Mouse (Mus musculus): ENCODE measurements around the gene Dbt. TPM values are rescaled to one million over a fixed set of nuclear protein-coding genes. Genes with fewer than 3 reads are reported as not detected.

The Dbt gene
- 15.0 and 17.4 TPM in 2 replicates for polyA plus RNA-seq (2015; fragmentation: Nextera tagmentation; extraction: Ambion mirVana)

DNA sequence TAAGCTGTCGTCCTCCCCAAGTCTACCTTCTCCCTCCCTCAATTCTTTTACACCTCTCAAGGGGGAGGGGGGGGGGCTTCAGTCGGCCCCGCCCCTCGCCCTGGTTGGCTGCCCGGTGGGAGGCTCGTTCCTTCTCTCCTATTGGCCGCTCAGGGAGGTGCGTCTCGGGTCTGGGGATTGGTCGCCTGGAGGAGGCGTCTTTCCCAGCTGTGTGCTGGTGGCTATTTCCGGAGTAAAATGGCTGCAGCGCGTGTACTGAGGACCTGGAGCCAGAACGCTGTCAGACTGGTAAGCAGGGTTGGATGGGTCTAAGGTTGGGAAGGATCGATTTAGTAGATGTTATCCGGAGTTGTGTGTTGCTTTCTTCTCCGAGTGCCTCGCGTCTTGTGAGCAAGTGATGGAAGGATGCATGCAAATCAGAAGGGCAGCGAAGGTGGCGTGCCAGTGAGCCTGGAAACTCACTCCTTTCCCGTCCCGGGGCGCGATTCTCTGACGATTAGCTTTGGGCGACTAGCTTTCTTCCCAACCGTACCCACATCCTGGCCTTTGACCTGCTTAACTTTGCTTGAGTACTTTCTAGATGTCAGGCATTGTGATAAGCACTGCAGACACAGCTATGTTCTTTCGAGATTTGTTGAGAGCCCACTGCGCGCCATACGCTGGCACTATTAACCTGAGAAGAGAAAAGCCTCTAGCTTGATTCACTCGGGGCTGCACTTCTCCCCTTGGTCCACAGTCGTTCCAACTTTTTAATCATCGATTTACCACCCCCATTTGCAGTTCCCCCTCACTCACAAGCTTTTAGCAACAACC, at the start of gene Dbt:
Gene Dbt, plus strand, starts transcription at position 167 of the 813 bp plus-strand sequence.
- TF ChIP-seq EP300 (IDR thresholded peaks at IDR 0.05; ENCODE audit: low read depth) (peak; percentile 78; the same call in 1 of the 2 replicates), CTCF (IDR thresholded peaks at IDR 0.05; ENCODE audit: low read depth) (no peak)
- peak within 1 kb of the TSS; percentile 69 for H3K4me3 ChIP-seq (ENCODE audit: low read depth, low read length)
- peak; percentile 87 for DNase-seq
- peak; percentile 88 for ATAC-seq
- peak within 1 kb of the TSS; percentile 74 for H3K9ac ChIP-seq (replicated peaks)
- peak within 1 kb of the TSS; percentile 91 for H3K27ac ChIP-seq (ENCODE audit: low read depth)
- H3K36me3 ChIP-seq (replicated peaks; ENCODE audit: insufficient read depth, low read length) = no peaks in the 10 kb centered on the region
- WGBS (ENCODE audit: insufficient replicate concordance) = 2% methylated on average over 36 of the region's 36 CpGs
- H3K9me3 ChIP-seq (ENCODE audit: low read length) = no peaks in the 10 kb centered on the region
- peak within 1 kb of the TSS; percentile 83 for H3K4me2 ChIP-seq (ENCODE audit: low read depth, low read length)
- H3K27me3 ChIP-seq (ENCODE audit: insufficient read depth, low read length) = no peaks in the 10 kb centered on the region
- H3K4me1 ChIP-seq (ENCODE audit: insufficient read depth) = peaks cover 21% of the 10 kb centered on the region; the same call in 1 of the 2 replicates

DNA sequence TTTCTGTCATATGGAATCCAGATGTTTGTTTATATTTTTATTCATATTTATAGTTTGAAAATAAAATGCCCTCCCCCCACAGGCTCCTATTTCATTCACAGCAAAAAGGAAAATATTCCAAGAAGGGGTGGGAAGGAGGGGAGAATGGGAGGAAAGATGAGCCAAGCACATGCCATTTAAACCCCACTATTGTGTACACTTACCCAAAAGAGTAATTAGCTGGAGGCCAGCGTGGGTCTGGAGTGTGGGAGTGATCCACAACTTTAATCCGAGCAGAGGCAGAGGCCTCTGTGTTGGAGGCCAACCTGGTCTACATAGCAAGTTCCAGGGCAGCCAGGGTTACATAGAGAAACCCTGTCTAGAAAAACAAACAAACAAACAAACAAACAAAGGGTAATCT, 48.6 kb upstream of the Dbt start:
- Histone ChIP-seq H3K4me2 (ENCODE audit: low read depth, low read length) (no peak overlapping the region), H3K27ac (ENCODE audit: low read depth) (no peak overlapping the region), H3K4me1 (ENCODE audit: insufficient read depth) (no peaks in the 10 kb centered on the region), H3K9ac (replicated peaks) (no peak overlapping the region), H3K27me3 (ENCODE audit: insufficient read depth, low read length) (no peaks in the 10 kb centered on the region), H3K36me3 (replicated peaks; ENCODE audit: insufficient read depth, low read length) (no peaks in the 10 kb centered on the region), H3K9me3 (ENCODE audit: low read length) (no peaks in the 10 kb centered on the region), H3K4me3 (ENCODE audit: low read depth, low read length) (no peak overlapping the region)
- no peak for ATAC-seq
- 66% methylated on average over 2 of the region's 2 CpGs for WGBS (ENCODE audit: insufficient replicate concordance)
- no peak for DNase-seq
- TF ChIP-seq CTCF (IDR thresholded peaks at IDR 0.05; ENCODE audit: low read depth) (no peak), EP300 (IDR thresholded peaks at IDR 0.05; ENCODE audit: low read depth) (no peak)

DNA sequence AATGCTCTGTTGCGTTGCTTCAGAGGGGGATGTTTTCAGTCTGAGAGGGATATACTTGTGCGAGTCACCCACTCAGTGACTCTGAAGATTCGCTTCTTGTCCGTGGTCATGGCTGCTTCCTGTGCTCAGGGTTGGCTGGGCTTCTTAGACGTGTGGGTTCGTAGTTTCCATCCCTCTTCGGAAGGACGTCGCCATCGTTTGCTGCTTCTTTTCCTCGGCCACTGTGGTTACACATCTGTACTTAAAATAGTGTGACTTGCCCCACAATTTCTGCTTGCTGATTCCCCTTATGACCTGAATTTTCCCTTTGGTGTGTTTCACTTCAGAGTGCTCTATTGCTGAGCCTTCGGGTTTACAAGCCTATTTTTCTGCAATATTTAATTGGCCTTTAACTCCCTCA, 47.2 kb upstream of the Dbt start:
- DNase-seq (no peak), ATAC-seq (no peak)
- Histone ChIP-seq H3K4me1 (ENCODE audit: insufficient read depth) (no peaks in the 10 kb centered on the region), H3K4me2 (ENCODE audit: low read depth, low read length) (no peak overlapping the region), H3K4me3 (ENCODE audit: low read depth, low read length) (no peak overlapping the region), H3K27ac (ENCODE audit: low read depth) (no peak overlapping the region), H3K9ac (replicated peaks) (no peak overlapping the region), H3K27me3 (ENCODE audit: insufficient read depth, low read length) (no peaks in the 10 kb centered on the region), H3K36me3 (replicated peaks; ENCODE audit: insufficient read depth, low read length) (no peaks in the 10 kb centered on the region), H3K9me3 (ENCODE audit: low read length) (no peaks in the 10 kb centered on the region)
- TF ChIP-seq CTCF (IDR thresholded peaks at IDR 0.05; ENCODE audit: low read depth) (no peak), EP300 (IDR thresholded peaks at IDR 0.05; ENCODE audit: low read depth) (no peak)
- WGBS (ENCODE audit: insufficient replicate concordance) = 41% methylated on average over 12 of the region's 12 CpGs

DNA sequence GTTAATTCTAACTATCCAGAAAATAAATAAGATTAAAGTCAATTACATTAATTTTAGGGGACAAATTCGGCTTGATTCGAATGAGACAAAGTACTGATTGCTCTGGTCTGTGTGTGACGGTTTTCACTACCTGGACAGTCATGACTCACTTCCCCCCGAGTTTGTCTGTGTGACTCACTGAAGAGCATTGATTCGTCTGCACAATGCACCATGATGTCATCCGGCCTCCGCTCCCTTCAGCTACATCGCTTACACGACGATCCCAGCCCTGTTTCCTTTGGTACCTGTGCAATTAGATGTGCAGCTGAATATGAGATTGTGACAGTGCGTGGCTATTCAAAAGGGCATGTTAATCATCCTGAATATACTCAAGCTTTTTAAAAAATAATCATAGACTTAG, 38.3 kb upstream of the Dbt start:
- Histone ChIP-seq H3K36me3 (replicated peaks; ENCODE audit: insufficient read depth, low read length) (no peaks in the 10 kb centered on the region), H3K4me2 (ENCODE audit: low read depth, low read length) (no peak overlapping the region), H3K9ac (replicated peaks) (no peak overlapping the region), H3K4me1 (ENCODE audit: insufficient read depth) (no peaks in the 10 kb centered on the region), H3K4me3 (ENCODE audit: low read depth, low read length) (no peak overlapping the region), H3K27me3 (ENCODE audit: insufficient read depth, low read length) (no peaks in the 10 kb centered on the region), H3K27ac (ENCODE audit: low read depth) (no peak overlapping the region), H3K9me3 (ENCODE audit: low read length) (no peaks in the 10 kb centered on the region)
- WGBS (ENCODE audit: insufficient replicate concordance) = 57% methylated on average over 11 of the region's 11 CpGs
- no peak for ATAC-seq
- no peak for TF ChIP-seq EP300 (IDR thresholded peaks at IDR 0.05; ENCODE audit: low read depth)
- no peak for DNase-seq

DNA sequence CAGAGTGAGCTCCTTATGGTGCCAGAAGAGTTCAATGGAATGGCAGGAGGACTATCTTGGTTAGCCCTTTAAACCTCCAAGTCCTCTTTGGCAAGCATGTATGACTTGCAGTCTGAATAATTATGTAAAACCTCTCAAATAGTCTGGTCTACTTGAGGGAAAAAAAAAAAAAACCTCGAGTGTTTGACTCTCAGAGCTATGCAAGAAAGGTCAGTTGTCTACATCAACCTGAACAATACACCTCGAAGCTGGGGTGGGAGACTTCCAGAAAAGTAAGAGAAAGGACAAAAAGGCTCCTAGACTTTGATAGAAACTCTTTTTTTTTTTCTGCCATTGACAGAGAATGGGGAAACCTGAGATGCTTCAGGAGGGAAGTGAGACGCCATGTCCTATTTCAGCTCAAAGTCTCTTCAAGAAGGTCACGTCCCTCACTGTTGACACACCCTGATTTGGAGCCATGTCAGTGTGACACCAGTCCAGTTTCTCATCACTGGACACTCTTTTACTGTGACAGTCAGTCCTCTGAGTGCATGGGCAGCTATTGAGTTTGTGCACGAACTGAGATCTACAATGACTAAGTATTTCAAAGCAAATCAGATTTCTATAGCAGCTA, 36.1 kb upstream of the Dbt start:
- Histone ChIP-seq H3K4me2 (ENCODE audit: low read depth, low read length) (no peak overlapping the region), H3K4me1 (ENCODE audit: insufficient read depth) (no peaks in the 10 kb centered on the region), H3K4me3 (ENCODE audit: low read depth, low read length) (no peak overlapping the region), H3K9ac (replicated peaks) (no peak overlapping the region), H3K27me3 (ENCODE audit: insufficient read depth, low read length) (no peaks in the 10 kb centered on the region), H3K27ac (ENCODE audit: low read depth) (no peak overlapping the region), H3K36me3 (replicated peaks; ENCODE audit: insufficient read depth, low read length) (no peaks in the 10 kb centered on the region), H3K9me3 (ENCODE audit: low read length) (no peaks in the 10 kb centered on the region)
- 52% methylated on average over 5 of the region's 5 CpGs for WGBS (ENCODE audit: insufficient replicate concordance)
- ATAC-seq = no peak
- TF ChIP-seq EP300 (IDR thresholded peaks at IDR 0.05; ENCODE audit: low read depth) (no peak), CTCF (IDR thresholded peaks at IDR 0.05; ENCODE audit: low read depth) (no peak)
- no peak for DNase-seq

DNA sequence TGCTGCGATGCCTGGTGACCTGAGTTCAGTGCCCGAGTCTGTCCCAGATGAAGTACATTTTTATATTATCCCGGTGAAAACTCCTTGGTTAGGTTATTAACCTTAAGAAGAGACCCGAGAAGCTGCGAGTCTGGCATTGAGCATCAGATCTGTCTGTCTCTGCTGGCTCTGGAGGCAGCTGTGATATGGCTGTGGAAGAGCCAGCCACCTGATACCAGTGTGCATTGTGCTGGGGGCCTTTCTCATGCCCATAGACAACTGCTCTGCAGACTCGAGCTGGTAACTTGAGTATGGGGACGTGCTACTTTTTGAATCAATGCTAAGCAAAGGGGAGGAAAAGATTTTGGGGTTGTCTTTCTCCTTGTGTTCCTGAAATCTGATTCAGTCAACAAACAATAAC, 35.5 kb upstream of the Dbt start:
- Histone ChIP-seq H3K27me3 (ENCODE audit: insufficient read depth, low read length) (no peaks in the 10 kb centered on the region), H3K4me3 (ENCODE audit: low read depth, low read length) (no peak overlapping the region), H3K27ac (ENCODE audit: low read depth) (no peak overlapping the region), H3K9me3 (ENCODE audit: low read length) (no peaks in the 10 kb centered on the region), H3K9ac (replicated peaks) (no peak overlapping the region), H3K4me2 (ENCODE audit: low read depth, low read length) (no peak overlapping the region), H3K36me3 (replicated peaks; ENCODE audit: insufficient read depth, low read length) (no peaks in the 10 kb centered on the region), H3K4me1 (ENCODE audit: insufficient read depth) (no peaks in the 10 kb centered on the region)
- no peak for TF ChIP-seq CTCF (IDR thresholded peaks at IDR 0.05; ENCODE audit: low read depth)
- no peak for TF ChIP-seq EP300 (IDR thresholded peaks at IDR 0.05; ENCODE audit: low read depth)
- ATAC-seq = no peak
- DNase-seq = no peak
- 84% methylated on average over 7 of the region's 7 CpGs for WGBS (ENCODE audit: insufficient replicate concordance)

Data from liver, postnatal 0 days (tissue).